Mouse (Mus musculus) neural tube, postnatal 0 days (tissue): ENCODE results near the gene Zfyve21. TPM values are rescaled to one million over a fixed set of nuclear protein-coding genes. Genes with fewer than 3 reads are reported as not detected.

Experiments
- polyA plus RNA-seq: library from polyadenylated mRNA; unstranded; fragments of >200 nt; fragmentation: Nextera tagmentation; extraction: Ambion mirVana; gene quantifications from 2 replicates; pipeline ENCODE4 v1.2.1, GENCODE M21; 2015

Gene Zfyve21
- 56.6 and 60.5 TPM in 2 replicates for polyA plus RNA-seq

DNA sequence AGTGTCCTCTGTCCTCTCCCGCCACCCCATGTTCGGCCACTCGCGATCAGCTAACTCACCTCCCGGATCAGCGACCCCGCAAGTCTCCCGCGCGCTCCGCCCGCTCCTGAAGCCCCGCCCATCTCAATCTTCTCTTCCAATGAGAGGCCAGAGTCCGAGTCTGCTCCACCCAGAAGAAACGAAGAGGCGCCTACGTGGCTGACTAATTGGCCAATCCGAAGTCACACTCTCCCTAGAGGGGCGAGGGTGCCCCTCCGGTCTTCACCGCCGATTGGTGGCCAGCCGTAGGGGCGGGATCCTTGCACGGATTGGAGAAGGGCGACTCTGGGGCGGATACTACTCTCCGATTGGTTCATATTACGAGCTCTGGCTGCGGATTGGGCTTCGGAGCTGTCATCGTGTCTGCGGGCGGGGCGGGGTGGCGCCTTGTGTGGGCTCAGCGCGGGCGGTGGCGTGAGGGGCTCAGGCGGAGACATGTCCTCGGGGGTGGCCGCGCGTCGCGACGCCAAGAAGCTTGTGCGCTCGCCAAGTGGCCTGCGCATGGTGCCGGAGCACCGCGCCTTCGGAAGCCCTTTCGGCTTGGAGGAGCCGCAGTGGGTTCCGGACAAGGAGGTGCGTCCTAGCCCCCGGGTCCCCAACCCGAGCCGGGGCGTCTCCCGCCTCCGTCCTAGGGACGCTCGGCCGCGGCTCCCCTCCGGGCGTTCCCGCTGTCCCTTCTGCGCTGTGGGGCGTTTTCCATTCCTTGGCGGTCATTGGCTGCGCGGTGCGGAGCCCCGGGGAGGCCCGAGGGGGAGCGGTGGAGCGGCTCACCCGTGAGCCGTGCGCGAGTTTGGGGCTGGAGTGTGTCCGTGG, at the start of gene Zfyve21, which contains the start of gene Xrcc3:
Zfyve21 (plus strand) TSS at position 405 of the 852 bp plus-strand sequence.
Xrcc3 (minus strand) TSS at position 108 of the 852 bp plus-strand sequence.

Other genes starting within 250 kb of the Zfyve21 start
- gene Mark3, start 239.6 kb upstream of the Zfyve21 start, polyA plus RNA-seq = 51.5 and 51.6 TPM in 2 replicates
- gene Ckb, start 141.8 kb upstream of the Zfyve21 start, polyA plus RNA-seq = 2,536 and 2,559 TPM in 2 replicates
- 8.8 and 9.4 TPM in 2 replicates for gene Trmt61a, start 136.1 kb upstream of the Zfyve21 start, polyA plus RNA-seq
- gene Bag5, start 100.9 kb upstream of the Zfyve21 start, polyA plus RNA-seq = 52.4 and 57.5 TPM in 2 replicates
- 61.1 and 66.1 TPM in 2 replicates for gene Apopt1, start 100.9 kb upstream of the Zfyve21 start, polyA plus RNA-seq
- gene Klc1, start 55.3 kb upstream of the Zfyve21 start, polyA plus RNA-seq = 467 and 538 TPM in 2 replicates
- gene Xrcc3, start 297 bp upstream of the Zfyve21 start, polyA plus RNA-seq = 2.2 and 3.4 TPM in 2 replicates
- gene Ppp1r13b, start 93.9 kb downstream of the Zfyve21 start, polyA plus RNA-seq = 34.5 and 35.6 TPM in 2 replicates
- gene Atp5mpl, start 152.8 kb downstream of the Zfyve21 start, polyA plus RNA-seq = 1,081 and 1,190 TPM in 2 replicates
- 0.14 and 0.19 TPM in 2 replicates for gene Tdrd9, start 157.4 kb downstream of the Zfyve21 start, polyA plus RNA-seq
- gene Rd3l, start 167.1 kb downstream of the Zfyve21 start, polyA plus RNA-seq = not detected in 2 replicates